Mouse (Mus musculus) yolk sac, embryonic 10.5 days (tissue): ENCODE results near the gene Stk10.
A peak's percentile ranks its signal among the peaks of the same experiment; 100 is the strongest.

ENCODE experiments used
- DNase-seq: peaks from one replicate; pipeline ENCODE4 v3.0.0-alpha.2; 2017; ENCODE audit warnings: low spot score

Gene Stk10

GRCm38 (mm10) chr11:32551056-32551455 is 18.0 kb downstream of the Stk10 start:
- DNase-seq, result no peak

- no peak for DNase-seq
Observed at GRCm38 (mm10) chr11:32551579-32552297, 18.6 kb downstream of the Stk10 start.

- no peak for DNase-seq
Observed at GRCm38 (mm10) chr11:32552401-32553090, 19.4 kb downstream of the Stk10 start.

- no peak for DNase-seq
Observed at GRCm38 (mm10) chr11:32553311-32554140, 20.4 kb downstream of the Stk10 start.

GRCm38 (mm10) chr11:32554141-32555091 is 21.3 kb downstream of the Stk10 start:
- DNase-seq, result peak; percentile 75

- DNase-seq, result no peak
Observed at GRCm38 (mm10) chr11:32555103-32555689, 22.1 kb downstream of the Stk10 start.

GRCm38 (mm10) chr11:32556333-32556990 is 23.4 kb downstream of the Stk10 start:
- no peak for DNase-seq

GRCm38 (mm10) chr11:32558026-32558425 is 24.9 kb downstream of the Stk10 start:
- DNase-seq, result no peak

- peak; percentile 67 for DNase-seq
Observed at GRCm38 (mm10) chr11:32558677-32559076, 25.6 kb downstream of the Stk10 start.

- no peak for DNase-seq
Observed at GRCm38 (mm10) chr11:32560015-32560770, 27.1 kb downstream of the Stk10 start.

GRCm38 (mm10) chr11:32561465-32562355 is 28.6 kb downstream of the Stk10 start:
- DNase-seq, result no peak

- DNase-seq, result no peak
Observed at GRCm38 (mm10) chr11:32562706-32563105, 29.6 kb downstream of the Stk10 start.

GRCm38 (mm10) chr11:32563660-32564059 is 30.6 kb downstream of the Stk10 start:
- no peak for DNase-seq

- peak; percentile 31 for DNase-seq
Observed at GRCm38 (mm10) chr11:32564629-32565028, 31.5 kb downstream of the Stk10 start.

GRCm38 (mm10) chr11:32565088-32565487 is 32.0 kb downstream of the Stk10 start:
- DNase-seq, result peak; percentile 23

- peak; percentile 92 for DNase-seq
Observed at GRCm38 (mm10) chr11:32566184-32566583, 33.1 kb downstream of the Stk10 start.

- no peak for DNase-seq
Observed at GRCm38 (mm10) chr11:32567000-32567855, 34.1 kb downstream of the Stk10 start.

- DNase-seq, result no peak
Observed at GRCm38 (mm10) chr11:32568060-32568459, 35.0 kb downstream of the Stk10 start.
